Mouse (Mus musculus) adipocyte (in vitro differentiated cells): Measurements from ENCODE around the gene Ttc16.

Source experiments
- DNase-seq: peaks from one replicate; pipeline ENCODE4 v3.0.0-alpha.2; 2016; ENCODE audit warnings: low spot score

The Ttc16 gene

DNA sequence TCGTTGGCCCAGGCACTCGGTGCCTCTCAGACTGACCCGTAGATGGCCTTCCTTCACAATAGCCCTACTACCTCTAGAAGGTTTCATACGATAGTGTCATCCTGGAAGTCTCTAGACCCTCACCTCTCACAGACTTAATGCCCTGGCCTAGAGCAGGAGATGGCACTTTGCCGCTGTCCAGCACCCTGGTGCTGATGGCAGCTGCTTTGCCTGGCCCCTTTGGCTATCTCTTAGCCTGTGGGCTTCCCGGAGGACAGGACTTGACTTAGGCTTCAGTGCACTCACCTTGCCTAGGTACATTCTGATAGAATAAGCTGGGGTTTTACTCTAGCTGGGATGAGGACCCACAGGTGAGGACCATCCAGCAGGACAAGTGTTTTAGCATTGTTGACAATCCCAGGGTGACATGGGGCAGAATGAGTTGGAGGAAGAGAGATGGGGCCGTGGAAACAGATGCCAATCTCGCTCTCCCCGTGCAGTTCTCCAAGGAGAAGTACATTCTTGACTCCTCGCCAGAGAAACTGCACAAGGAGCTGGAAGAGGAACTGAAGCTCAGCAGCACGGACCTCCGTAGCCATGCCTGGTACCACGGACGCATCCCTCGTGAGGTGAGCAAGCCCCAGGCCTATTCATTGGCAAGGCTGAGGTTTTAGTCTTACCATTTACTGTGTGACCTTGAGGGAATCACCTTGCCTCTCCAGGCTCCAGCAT, 31.0 kb downstream of the Ttc16 start:
- DNase-seq = peak; percentile 42

DNA sequence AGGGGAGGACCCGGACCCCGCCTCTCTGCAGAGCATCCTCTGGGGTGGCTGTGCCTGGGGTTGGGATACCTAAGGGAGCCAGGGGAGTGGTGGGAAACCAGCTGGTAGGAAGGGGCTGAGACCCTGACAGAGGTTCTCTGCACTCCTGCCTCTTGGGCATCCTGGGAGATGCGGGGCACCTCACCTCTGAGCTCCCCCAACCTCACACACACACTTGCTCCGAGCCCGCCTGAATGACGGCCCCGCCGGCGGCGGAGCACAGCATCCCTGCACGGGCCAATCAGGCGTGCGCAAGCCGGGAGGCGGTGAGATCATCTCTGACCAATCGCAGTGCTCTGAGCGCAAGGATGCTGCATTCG, 33.3 kb downstream of the Ttc16 start:
- no peak for DNase-seq

DNA sequence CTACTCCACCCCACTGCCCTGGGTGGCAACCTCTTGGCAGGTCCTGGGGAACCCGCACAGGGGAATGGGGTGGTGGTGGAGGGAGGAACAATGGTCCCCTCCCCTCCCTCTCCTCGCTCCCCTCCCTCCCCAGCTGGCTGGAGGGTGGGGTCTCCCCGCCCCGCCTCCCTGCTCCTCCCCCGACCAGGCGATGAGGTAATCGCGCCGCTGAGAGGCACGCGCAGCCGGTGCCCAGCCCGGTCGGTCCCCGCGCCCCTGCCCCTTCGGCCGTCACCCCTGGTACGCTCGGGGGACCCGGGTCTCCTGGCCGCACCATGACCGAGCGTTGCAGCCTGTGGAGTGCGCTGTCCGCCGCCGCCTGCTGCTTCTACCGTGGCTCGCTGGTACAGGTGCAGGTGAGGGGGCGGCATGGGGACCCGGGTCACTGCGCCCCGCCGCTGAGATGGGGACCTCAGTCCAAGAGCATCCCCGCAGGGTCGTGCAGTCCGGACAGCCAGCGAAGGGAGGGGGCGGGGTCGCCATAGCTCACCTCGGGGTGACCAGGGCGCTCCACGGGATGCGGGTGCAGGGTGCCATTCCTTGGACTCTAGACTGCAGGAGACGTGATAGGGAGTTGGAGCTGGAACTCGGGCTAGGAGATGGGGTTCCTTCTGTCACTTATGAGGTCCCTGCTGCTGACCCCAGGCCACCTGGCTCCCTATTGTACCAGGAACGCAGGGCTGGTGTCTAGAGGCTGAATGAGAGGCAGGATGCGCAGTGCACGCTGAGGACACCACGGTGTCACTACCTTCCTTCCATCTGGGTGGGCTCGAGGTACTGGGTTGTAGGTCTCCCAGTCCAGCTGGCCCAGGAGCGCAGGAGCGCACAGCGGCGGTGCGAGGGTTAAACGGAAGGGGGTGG, 33.9 kb downstream of the Ttc16 start:
- DNase-seq = no peak

DNA sequence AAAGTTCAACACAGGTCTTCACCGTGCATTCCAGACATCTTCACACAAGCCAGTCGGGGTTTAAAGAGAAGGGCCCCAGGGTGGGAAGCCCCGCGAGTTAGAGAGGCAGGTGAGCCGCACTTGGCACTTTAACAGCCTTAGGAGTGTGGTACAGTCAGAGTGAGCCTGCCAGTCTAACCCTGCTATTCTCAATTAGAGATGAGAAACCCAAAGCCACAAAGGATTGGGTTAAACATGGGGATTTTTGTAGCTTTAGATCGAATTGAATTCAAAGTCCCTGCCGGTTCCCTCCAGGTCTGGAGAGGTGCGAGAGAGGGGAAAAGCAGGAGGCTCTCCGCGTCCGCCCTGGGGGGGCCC, 34.5 kb downstream of the Ttc16 start, which contains the start of gene 6330409D20Rik:
6330409D20Rik (minus strand) TSS at position 101 of the 357 bp plus-strand sequence.
- DNase-seq = no peak

DNA sequence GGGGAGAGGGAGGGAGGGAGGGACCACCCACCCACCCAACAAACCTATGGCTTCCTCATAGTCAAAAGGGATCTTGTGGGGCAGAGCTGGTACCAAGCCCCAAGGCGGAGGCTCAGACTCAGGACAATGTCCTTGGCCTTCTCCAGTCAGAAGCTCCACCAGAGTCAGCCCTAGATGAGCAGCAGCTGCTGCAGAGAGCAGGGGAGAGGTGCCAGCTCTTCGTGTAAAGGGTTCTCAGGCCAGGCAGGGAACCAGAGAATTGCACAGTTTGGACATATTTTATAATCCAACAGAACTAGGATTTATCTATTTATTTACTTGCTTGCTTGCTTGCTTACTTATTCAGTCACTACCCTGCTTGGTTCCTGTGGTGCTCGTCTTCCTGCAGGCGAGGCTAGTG, 36.1 kb downstream of the Ttc16 start:
- DNase-seq = peak; percentile 71

DNA sequence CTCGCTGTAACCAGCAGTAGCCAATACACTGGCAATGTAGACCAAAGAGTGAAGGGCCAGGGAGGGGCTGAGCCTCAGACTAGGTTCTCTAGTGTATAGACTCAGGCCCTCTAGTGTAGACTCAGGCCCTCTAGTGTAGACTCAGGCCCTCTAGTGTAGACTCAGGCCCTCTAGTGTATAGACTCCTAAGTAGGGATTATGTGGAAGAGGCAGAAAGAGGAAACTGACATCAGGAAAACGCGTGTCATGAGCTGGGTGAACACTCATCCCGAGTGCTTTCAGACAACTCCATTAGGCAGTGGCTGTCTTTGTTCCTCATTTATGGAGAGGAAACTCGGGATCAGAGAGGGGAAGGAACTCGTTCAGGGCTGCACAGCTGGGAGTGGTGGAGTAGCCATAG, 38.4 kb downstream of the Ttc16 start:
- DNase-seq = no peak

DNA sequence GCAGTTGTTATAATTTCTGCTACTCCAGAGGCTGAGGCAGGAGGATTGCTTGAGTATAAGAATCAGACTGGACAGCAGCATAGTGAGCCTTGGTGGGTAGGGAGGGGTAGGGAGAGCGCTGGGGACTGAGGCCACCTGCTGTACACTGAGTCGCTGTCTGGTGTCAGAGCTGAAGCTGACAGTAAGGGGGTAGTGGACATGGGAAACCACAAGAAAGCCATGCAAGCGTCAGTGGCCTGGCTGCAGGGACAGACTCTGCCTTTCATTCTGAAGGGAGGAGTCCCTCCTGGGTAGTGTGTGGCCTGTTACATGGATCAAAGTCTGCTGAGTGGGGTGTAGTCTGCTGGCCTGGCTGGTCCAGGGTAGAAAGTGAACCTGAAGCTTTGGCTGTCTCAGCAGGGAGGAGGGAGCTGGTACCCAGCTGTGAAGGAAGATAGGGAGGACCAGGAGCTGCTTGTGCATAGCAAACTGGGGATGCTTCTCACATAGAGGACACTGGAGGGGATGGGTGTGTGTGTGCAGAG, 39.1 kb downstream of the Ttc16 start:
- DNase-seq = no peak

DNA sequence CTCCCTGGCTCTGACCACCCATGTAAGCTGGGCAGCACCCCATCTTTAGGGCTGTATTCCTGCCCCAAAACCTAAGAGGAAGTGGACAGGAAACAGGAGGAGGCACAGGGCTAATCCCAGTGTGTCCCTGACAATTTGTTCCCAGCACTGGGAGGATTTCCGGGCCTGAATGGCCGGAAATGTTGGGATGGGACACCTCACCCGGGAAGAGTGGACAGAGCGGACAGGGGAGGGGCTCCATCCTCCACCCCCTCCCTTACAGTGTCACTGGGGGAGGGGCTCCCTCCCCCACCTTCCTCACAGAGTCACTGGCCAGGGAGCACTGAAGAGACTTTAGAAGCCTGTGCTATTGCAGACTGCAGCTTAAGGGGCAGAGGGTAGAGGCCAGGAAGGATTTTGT, 40.5 kb downstream of the Ttc16 start:
- peak; percentile 61 for DNase-seq

DNA sequence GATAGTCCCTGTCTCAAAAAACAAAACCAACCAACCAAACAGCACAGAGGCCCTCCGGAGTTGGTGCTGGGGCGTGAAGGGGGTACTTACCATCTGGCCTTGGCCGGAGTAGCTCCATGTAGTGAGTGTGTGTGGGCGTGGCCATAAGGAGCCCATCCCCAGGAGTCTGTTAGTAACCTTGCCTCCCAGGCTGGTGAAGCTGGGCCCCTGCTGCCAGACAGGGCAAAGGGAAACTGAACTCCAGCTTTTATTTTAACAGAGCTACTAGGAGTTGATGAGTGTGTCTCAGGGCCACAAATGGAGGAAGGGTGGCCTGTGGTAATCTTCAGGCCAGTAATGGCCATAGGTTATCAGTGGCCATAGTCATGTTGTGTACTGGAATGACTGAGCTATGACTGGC, 41.0 kb downstream of the Ttc16 start:
- DNase-seq = peak; percentile 88

DNA sequence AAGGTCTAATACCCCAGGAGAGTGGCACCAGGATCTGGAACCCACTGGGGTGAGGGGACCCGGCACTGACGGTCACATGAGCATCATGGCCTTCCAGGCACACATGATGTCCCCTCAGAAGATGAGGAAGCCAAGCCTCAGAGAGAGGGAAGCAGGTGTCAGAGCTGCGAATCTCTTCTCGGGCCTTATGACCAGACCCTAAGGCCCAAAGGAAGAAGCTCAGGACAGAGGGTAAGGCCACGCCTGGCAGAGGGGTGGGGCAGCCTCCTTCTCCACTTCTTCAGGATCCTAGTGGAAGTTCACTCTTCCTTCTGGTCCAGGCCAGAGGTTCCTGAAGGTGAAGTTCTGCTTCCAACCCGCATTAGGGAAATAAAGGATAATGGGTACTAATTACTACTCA, 42.7 kb downstream of the Ttc16 start:
- no peak for DNase-seq

DNA sequence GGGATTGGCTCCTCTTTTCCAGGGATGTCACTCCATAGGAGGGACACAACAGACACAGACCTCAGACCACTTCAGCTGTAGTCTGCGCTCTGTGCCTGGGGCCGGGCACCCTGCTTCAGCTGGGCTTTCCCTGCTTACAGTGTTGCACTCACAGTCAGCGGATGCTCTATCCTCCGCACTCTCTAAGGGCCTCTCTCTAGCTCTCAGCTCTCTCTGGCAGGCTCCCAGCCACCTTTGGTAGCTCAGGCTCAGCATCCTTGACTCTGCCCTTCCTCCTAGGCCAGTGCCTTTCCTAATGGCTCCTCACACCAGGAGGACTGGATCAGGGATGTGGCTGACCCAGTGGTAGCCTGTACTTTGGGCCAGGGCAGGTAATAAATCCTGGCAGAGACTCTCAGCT, 43.5 kb downstream of the Ttc16 start:
- DNase-seq = no peak

DNA sequence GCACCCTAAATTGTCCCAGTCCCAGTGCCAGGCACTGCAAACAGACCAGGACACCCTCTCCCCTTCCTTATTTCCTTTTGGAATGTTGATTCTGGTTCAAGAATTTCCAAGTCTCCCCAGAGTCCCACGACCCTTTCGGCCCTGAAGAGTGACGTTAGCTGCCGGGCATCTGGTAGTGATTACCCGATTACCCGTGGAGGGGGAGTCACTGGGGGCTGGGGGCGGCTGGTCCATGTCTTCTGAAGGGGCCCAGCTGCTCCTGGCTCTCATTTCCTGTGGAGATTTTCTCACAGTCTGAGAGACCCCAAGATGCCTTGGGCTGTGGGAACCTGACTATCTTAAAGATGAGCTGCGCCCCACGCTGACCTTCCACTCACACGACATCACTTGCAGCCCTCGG, 44.6 kb downstream of the Ttc16 start:
- no peak for DNase-seq

DNA sequence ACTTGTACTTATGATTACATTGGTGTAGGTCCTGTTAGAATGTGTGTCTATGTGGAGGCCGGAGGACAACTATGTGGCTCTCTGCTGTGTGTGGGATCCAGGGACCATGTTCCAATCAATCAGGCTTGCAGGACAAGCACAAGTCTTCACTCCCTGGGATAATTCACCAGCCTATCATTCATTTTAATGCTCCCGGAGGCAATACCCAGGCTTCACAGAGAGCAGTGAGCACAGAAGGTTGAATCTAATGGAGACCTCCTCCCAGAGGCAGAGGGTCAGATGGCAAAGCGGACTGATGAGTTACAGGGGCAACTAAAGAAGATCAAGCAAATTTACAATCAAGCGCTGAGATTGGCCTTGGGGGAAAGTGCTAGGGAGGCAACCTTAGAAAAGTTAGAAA, 45.9 kb downstream of the Ttc16 start:
- DNase-seq = no peak

DNA sequence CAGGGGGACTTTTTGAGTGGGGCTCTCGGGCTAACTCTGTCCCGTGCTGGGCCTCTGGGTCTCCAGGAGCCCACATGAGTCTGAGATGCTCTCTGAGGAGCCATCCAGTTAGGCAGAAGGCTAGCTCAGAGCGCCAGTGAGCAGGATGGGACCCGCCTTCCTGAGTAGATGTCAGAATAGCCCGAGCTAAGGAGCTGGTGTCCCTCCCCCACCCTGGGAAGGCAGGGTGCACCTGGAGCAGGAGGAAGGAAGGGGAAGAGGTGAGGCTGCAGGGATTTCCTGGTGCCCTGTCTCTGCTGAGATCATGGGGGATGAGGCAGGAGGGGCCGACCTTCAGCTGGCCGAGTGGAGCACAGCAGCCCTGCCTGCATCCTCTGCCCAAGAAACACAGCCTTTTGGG, 47.0 kb downstream of the Ttc16 start:
- DNase-seq = no peak

DNA sequence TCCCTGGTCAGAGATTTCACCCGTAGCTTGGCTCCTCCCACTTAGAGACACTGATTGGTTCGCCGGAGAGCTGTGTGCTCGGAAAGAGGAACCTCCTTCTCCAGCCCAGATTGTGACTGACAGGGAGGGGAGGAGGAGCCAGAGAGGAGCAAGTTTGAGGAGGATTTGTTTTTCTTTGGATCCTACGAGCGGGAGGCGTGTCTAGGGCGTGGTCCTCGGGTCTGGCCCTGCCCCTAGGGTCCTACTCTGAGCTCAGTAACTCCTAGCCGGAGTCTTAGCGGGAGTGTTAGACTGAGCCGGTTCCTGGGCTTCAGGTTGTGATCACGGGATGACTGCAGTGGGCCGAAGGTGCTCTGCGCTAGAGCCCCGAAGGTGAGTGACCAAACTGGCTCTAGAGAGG, 48.0 kb downstream of the Ttc16 start:
- peak; percentile 80 for DNase-seq

DNA sequence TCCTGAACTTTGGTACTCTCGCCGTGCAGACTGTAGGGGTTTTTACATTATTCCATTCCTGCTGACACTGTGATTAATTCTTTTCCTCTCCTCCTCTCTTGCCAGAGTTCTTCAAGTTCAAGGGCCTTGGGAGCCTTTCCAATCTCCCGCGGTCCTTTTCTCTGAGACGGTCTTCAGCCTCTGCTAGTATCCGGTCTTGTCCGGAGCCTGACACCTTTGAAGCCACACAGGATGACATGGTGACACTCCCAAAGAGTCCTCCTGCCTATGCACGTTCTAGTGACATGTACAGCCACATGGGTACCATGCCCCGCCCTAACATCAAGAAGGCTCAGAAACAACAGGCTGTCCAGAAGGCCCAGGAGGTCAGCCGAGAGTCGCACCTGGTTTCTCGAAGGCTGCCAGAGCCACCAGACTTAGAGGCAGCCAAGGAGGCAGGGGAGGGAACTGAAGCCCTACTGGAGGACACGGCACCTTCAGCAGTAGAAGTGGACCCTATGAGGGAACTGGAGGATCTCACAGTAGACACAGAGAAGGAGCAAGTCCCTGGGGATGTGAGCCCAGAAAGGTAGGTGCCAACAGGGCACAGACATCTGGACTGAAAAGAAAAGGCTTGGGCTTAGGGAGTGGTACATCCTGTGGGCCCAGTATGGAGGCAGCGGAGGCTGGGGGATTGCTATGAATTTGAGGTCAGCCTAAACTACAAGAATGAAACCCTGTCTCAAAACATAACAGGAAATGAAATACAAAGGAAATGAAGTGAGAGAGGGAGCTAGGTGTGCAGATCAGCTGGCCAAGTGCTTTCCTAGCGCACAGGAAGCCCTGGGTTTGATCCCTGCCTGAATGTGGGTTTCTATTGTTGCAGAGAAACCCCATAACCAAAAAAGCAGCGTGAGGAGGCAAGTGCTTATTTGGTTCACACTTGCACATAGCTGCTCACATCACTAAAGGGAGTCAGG, 50.3 kb downstream of the Ttc16 start:
- DNase-seq = no peak

DNA sequence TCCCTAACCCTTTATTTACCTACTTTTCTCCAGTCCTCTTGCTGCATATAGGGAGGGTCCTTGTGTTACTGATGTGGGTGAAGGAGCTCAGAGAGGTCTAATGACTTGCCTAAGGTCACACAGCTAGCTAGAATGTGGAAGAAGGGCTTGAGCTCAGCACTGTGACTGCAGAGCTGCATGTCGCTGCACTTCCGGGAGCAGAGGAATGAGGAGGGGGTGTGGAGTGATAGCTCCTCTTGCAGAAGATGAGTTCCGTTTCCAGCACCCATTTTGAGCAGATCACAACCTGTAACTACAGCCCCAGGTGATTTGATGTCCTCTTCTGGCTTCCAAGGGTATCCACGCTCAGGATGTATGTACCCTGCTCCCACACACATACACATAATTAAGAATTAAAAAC, 51.3 kb downstream of the Ttc16 start:
- DNase-seq = no peak

DNA sequence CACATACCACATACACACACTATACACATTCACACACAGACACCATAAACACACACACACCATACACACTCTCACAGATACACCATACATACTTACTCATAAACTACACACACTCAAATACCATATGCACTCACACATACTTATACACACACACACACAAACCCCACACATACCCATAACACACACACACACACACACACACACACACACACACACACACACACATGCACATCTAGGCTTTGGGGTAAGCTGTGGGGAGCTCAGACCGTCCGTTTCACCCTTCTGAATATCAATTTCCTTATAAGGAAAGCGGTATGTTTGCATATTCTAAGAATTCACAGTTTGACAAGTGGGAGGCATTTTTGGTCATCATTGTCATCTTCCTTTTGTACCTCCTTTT, 52.9 kb downstream of the Ttc16 start:
- no peak for DNase-seq

DNA sequence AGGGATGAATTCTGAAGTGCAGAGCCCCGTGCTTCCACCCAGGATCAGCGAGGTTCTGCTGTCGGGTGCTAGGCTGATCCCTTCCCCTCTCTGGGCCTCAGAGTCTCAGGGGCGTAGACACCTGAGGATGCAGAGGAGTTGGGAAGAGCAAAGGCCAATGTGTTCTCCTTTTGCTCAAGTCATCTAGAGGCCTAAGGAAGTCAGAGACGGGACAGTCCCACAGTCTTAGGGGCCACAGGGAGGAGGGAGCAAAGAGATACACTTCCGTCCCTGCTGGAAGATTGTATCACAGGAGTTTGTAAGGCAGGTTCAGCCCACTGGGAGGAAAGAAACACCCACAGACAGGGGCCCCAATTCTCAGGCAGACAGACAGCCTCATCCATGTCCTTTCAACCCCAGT, 53.4 kb downstream of the Ttc16 start:
- DNase-seq = no peak

DNA sequence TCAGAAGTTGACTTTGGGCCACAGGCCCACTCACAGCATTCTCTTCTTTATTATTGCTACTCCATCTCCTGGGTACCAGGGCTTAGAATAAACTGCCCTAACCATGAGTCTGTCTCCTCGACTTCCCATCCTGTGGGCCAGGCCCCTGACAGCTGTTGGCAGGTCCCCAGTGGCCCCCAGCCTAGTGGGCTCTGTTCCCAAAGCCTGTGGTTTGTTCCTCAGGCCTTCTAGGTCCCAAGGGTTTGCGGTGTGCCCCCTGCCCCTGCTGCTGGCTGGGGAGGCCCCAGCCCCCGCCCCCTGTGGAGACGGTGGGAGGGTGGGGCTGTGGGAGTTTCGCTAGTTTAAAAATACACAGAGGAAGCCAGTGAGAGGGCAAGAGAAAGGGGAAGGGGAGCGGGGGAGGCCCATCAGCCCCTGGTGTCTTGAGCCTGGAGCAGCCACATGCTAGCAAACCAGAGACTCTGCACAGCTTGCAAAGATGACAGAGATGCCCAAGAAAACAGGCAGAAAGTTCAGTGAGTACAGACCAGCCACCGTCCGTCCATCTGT, 54.7 kb downstream of the Ttc16 start, which contains the start of gene Sh2d3c:
Sh2d3c (plus strand) TSS at position 375 of the 549 bp plus-strand sequence.
- DNase-seq = peak; percentile 64

DNA sequence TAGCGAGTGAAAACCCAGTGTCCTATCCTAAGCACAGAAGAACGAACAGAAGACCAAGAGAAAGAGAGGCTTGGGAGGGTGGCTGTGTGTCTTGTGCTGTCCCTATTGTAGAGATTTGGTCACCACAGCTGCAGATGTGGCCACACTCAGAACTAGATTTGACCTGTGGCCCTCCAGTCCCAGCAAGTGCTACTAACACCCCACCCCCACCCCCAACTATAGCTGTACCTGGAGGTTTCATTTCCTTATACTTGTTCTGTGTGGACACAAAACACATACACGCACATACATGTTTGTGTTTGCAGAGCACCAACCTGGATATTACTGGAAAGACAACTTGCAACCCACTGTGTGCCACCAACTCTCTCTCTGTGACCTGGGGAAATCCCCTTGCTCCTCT, 55.4 kb downstream of the Ttc16 start:
- DNase-seq = no peak

DNA sequence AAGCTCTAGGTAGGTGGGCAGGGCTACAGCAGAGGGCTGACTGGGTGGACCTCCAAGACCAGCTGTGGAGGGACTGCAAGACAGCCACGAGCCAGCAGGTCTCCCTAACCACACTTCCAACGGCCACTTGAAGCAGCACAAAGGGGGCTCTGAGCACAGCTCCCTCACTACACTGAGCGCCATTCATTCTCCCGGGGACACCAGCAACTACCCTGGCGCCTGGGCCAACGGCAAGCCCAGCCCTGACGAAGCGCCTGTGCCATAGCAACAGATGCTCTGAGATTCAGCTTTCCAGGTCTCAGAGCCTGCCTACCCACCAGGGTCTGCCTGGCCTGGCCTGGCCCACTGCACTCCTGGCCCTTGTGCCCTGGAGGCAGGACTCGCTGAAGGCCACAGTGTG, 56.7 kb downstream of the Ttc16 start:
- no peak for DNase-seq
